Mouse (Mus musculus) cerebellum, adult 2 months (tissue): ENCODE data around the gene Nlrc4.

Source experiments
- CTCF ChIP-seq: fragments of 200-500 bp; IDR thresholded peaks from 2 replicates; pipeline ENCODE4 v1.5.1; 2011; ENCODE audit warnings: low read depth, mild to moderate bottlenecking, control low read depth, low read length, moderate library complexity, borderline replicate concordance; ENCODE audit not compliant: insufficient read depth
- POLR2A ChIP-seq: fragments of 200-500 bp; IDR thresholded peaks from 2 replicates; pipeline ENCODE4 v1.6.1; 2011; ENCODE audit warnings: low read length, control low read depth, borderline replicate concordance; ENCODE audit not compliant: insufficient read depth

DNA sequence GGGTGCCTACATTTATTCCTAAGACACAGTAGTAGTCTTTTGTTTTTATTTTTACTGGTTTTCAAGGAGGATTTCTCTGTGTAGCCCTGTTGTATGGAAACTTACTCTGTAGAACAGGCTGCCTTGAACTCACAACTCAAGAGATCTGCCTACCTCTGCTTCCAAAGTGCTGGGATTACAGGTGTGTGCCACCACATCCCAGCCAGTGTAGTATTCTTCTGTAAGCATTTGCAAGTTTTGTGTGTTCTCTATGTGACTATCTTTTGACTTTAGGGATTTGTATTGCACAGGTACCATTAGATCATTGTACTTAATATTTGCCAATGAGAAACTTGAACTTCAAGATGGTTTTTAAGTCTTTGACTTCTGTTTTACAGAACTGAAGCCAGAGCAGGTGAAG lies 72.3 kb downstream of the Nlrc4 start:
- TF ChIP-seq CTCF (no peak), POLR2A (no peak)
